Mouse (Mus musculus): ENCODE data around the gene Gm5134.
A peak's percentile ranks its signal among the peaks of the same experiment; 100 is the strongest.

Gene Gm5134

GRCm38 (mm10) chr10:75954381-75954811 is at the start of gene Gm5134:
Gene Gm5134 (plus strand): TSS chr10:75954514.
- DNase-seq (ENCODE audit: low spot score in 2 of 2), result no peak

GRCm38 (mm10) chr10:75906882-75907281 is 47.4 kb upstream of the Gm5134 start:
- DNase-seq (ENCODE audit: low spot score in 2 of 2), result no peak

DNA sequence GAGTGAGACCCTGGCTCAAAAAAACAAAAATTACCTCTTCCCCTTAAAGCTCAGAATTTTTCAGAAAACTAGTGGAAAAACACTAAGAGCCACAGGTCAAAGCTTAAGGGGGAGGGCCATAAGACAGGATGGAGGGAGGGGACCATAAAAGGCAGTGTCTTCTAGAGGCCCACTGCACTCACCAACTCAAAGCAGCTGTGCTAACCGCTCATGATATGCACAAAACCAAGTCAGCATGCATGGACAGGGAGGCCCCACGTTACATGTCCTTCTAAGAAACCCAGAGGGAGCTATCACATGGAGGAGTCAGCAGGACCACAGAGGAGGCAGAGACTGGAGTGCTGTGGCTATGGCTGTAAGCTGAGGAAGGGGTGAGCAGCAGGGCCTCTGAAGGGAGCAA is 43.6 kb upstream of the Gm5134 start:
- no peak for DNase-seq (ENCODE audit: low spot score in 2 of 2)

DNA sequence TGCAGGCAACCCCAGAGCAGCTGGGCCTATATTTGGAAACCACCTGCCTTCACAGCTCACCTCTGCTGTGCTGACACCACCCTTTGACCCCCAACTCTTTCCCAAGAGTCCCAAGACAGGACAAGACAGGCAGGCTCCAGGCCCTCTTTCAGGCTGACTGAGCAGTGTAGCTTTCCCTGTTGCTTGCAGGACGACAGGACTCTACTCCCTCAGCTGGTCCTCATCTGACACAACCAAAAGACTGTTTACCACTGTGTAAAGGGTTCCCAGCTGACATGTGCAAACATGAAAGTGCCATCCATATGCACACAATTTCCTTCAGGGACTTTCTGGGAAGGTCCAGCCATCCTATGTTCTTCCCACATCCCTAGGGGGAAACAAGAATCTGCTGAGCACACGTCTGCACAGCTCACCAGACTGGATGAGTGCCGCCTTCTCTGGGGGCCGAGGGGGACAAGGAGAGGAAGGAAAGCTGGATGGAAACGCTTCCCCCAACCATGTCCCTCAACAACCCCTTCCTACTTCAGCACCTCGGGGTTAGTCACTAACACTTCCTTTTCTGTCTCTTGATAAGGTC is 41.2 kb upstream of the Gm5134 start:
- DNase-seq (ENCODE audit: low spot score in 2 of 2), result no peak

GRCm38 (mm10) chr10:75915557-75915956 is 38.8 kb upstream of the Gm5134 start:
- DNase-seq (ENCODE audit: low spot score in 2 of 2), result no peak

DNA sequence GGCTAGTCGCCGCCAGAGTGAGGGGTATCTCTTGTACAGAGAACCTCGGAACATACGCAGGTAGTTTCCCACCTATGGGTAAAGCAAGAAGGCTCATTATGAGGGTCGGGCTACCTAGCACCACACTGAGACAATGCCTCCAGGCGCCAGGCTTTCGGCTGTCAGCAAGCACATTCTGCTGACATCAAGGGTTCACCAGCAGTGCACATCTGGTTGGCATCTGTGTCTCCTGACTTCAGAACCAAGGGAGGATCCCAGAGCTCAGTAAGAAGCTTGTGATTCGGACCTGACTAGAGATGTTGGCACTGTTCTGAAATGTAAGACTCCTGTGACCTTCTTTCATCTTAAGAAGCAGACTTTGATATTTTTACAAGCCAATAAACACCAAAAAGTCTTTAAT is 37.5 kb upstream of the Gm5134 start:
- no peak for DNase-seq (ENCODE audit: low spot score in 2 of 2)

- no peak for DNase-seq (ENCODE audit: low spot score in 2 of 2)
Measured at GRCm38 (mm10) chr10:75919026-75919425, 35.3 kb upstream of the Gm5134 start.

- DNase-seq (ENCODE audit: low spot score in 2 of 2), result peak; percentile 94
Measured at GRCm38 (mm10) chr10:75921026-75921725, 33.1 kb upstream of the Gm5134 start, which contains the start of gene Smarcb1. Gene Smarcb1 (minus strand): TSS chr10:75921617.

DNA sequence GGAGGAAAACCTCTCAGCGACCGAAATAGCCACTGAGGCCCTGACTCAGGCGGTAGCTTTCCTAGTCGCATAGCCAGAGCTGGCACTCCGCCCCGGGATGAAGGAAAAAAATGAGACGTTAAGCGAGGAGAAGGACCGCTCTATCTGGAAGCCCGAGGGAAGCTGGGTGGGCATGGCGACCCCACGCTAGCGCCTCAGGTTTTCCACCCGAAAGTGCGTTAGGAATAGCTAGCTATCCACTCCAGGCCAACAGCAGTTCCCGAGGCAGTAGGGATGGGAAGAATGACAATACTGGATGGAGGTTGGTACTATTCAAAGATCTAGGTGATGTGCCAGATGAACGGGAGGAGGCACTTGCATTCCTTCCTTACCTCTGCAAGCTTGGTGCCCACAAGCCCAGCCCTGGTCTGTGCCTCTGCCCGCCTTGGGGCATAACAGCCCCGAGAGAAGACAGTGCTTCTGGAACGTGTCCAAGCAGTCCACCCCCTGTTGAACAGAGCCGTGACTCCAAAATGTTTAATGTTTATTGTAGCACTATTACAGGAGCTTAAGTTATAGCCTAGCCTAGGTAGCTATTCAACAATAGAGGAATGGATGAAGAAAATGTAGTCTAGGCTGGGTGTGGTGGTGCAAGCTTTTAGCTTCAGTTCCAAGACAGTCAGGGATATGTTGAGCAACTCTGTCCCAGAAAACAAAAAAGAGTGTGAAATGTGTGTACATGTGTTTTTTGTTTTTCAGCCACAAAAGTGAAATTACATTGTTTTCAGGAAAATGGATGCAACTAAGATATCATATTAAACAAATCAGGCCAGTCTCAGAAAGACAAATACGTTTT is 32.4 kb upstream of the Gm5134 start:
- DNase-seq (ENCODE audit: low spot score in 2 of 2), result no peak

DNA sequence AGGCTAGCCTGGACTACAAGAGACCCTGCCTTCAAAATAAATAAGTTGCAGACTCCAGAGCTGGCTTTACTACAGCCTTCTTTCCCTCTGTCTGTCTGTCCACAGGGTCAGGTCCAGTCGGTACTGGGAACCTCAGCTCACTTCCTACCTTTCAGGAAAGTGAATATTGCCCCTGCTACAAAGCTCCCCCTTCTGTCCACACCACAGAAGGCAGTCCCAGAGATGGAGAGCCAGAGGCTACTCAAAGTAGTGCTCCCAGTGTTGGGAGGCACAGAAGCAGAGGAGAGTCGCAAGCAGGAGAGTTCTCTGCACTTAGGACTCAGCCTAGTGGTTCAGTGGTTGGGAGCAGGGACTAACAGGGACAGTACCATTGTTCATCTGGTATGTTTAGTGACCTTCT is 30.0 kb upstream of the Gm5134 start:
- DNase-seq (ENCODE audit: low spot score in 2 of 2), result no peak

GRCm38 (mm10) chr10:75926396-75926795 is 27.9 kb upstream of the Gm5134 start:
- no peak for DNase-seq (ENCODE audit: low spot score in 2 of 2)

- DNase-seq (ENCODE audit: low spot score in 2 of 2), result no peak
Measured at GRCm38 (mm10) chr10:75930304-75930703, 24.0 kb upstream of the Gm5134 start.

DNA sequence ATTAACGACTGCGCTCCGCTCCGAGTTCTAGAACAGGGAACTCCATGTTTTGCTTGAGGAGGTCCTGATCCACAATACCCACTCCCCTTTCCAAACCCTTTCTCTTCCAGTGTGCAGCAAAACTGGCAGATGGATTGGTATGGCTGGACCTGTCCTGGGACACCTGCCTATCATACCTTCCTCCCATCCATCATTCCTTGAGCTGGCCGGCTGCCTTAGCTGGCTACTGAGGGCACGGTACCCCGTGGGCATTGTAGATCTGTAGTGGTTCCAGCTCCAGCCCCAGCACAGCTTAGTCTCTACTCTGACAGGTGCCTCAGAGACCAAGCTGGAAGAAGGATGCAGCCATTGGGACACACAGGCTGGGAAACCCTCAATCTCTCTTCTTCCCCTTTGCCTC is 23.0 kb upstream of the Gm5134 start:
- DNase-seq (ENCODE audit: low spot score in 2 of 2), result no peak

GRCm38 (mm10) chr10:75932081-75932678 is 22.1 kb upstream of the Gm5134 start:
- DNase-seq (ENCODE audit: low spot score in 2 of 2), result no peak

GRCm38 (mm10) chr10:75932891-75933290 is 21.4 kb upstream of the Gm5134 start, which contains the start of gene Chchd10:
Gene Chchd10 (plus strand): TSS chr10:75933130.
- no peak for DNase-seq (ENCODE audit: low spot score in 2 of 2)

- DNase-seq (ENCODE audit: low spot score in 2 of 2), result no peak
Measured at GRCm38 (mm10) chr10:75934991-75935390, 19.3 kb upstream of the Gm5134 start.

DNA sequence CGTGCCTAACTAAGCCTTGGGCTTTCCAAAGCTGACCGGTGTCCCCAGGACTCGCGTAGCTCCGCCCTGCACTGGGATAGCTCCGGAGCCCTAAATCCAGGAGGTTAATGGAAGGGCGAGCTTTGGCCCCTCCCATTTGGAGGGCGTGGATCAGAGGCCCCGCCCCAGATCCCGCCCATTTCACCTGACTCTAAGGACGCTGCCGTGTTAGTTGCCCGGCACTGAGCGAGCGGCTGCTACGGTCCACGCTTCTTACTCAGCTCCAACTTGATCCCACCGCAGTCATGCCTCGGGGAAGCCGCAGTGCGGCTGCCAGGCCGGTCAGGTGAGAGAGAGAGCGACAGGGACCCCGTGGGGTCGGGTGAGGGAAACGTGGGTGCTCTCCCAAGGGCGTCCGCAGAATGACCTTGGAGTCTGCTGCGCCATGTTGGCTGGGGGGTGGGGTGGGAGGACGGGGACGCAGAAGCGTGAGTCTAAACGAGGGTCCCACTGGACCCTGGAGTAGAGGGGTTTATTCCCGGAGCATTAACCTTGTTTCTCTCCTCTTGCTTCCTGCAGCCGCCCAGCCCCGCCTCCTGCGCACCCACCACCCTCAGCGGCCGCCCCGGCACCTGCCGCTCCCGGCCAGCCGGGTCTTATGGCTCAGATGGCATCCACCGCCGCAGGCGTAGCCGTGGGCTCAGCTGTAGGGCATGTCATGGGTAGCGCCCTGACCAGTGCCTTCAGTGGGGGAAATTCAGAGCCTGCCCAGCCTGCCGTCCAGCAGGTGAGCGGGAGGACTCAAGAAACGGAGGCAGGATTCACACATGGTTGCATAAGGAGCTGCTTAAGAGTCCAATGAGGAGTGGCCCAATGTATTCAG is 18.4 kb upstream of the Gm5134 start, which contains the start of gene Mmp11:
TSS of gene Mmp11 (minus strand) at position 817 of the 862 bp plus-strand sequence.
- DNase-seq (ENCODE audit: low spot score in 2 of 2), result peak; percentile 68

GRCm38 (mm10) chr10:75936909-75937667 is 17.2 kb upstream of the Gm5134 start:
- DNase-seq (ENCODE audit: low spot score in 2 of 2), result no peak

GRCm38 (mm10) chr10:75937851-75938643 is 16.3 kb upstream of the Gm5134 start:
- DNase-seq (ENCODE audit: low spot score in 2 of 2), result no peak
